Mouse (Mus musculus): ENCODE results near the gene Prkaa2. TPM values are rescaled to one million over a fixed set of nuclear protein-coding genes. Genes with fewer than 3 reads are reported as not detected.
A peak's percentile ranks its signal among the peaks of the same experiment; 100 is the strongest.

Gene Prkaa2
- polyA plus RNA-seq, 1 experiment: 5.2 TPM

DNA sequence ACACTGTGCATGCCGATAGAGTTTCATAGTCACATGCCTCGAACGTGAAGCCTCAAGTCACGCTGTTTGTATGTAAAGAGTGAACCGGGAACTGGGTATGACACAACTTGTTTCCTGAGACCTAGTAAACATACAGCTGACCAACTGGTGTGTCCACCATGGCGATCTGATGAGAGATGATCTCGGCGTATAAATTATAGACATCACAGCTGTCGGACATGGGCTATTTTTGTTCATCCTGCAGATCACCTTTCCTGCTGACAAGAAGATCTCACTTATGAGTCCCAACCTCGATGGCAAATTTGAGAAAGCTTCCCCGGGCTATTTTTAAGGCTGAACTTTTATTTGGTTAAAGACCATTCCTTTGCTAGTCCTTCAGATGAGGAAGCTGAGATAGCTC is 2.1 kb upstream of the Prkaa2 start:
- 75% methylated on average over 11 of the region's 11 CpGs for WGBS
- no peak overlapping the region for H3K4me3 ChIP-seq (replicated peaks; ENCODE audit: extremely low read depth, low read depth, low read length)
- TF ChIP-seq CTCF (IDR thresholded peaks at IDR 0.05; ENCODE audit: insufficient read depth, low read length) (no peak), POLR2A (IDR thresholded peaks at IDR 0.05; ENCODE audit: borderline replicate concordance, extremely low read depth, low read depth, low read length) (no peak)
- no peak for DNase-seq
- peaks cover 4% of the 10 kb centered on the region for H3K4me1 ChIP-seq (ENCODE audit: control insufficient read depth, insufficient read depth, low read length)

DNA sequence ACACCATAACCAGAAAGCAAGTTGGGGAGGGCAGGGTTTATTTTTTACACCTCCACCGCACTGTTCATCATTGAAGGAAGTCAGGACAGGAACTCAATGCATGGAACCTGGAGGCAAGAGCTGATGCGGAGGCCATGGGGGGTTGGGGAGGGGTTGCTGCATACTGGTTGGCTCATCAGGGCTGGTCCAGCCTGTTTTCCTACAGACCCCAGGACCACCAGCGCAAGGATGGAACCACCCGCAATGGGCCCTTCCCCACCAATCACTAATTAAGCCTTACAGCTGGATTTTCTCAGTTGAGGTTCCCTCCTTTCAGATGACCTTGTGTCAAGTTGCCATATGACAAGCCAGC is 970 bp upstream of the Prkaa2 start:
- TF ChIP-seq CTCF (IDR thresholded peaks at IDR 0.05; ENCODE audit: insufficient read depth, low read length): no peak
- TF ChIP-seq POLR2A (IDR thresholded peaks at IDR 0.05; ENCODE audit: borderline replicate concordance, extremely low read depth, low read depth, low read length): no peak
- Histone ChIP-seq H3K4me3 (replicated peaks; ENCODE audit: extremely low read depth, low read depth, low read length) (no peak overlapping the region), H3K4me1 (ENCODE audit: control insufficient read depth, insufficient read depth, low read length) (peaks cover 4% of the 10 kb centered on the region)
- DNase-seq: no peak
- 77% methylated on average over 4 of the region's 4 CpGs for WGBS

DNA sequence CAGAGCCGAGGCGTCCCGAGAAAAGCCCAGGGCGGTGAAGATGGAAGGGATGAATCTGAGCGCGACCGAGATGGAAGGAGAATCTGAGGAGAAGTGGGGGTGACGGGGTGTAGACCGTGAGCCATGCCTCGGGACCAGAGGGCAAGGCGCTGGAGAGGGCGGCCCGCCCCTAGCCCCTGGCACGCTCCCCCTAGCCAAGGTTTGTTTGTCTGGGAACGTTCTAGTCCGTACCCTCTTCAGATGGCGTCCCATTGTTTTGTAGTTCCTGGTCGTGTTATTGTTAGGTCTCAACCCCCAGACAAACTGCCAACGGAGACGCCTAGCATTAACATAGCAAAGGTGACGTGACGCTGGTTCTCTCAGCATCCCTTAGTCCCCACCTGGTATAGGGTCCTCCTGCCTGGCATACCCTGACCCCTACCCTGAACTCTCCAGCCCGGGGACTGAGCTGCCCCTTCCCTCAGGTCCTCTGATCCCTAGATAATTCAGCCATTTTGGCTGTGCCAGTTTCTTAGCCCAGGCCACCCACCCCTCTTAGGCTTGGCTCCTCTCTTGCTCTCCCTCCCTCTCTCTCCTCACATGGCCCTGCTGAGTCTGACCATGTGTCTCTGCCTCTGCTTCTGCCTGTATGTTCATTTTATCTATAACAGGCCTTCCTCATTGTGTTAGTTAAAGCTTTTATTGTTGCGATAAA is 447 bp upstream of the Prkaa2 start:
- TF ChIP-seq CTCF (IDR thresholded peaks at IDR 0.05; ENCODE audit: insufficient read depth, low read length) (no peak), POLR2A (IDR thresholded peaks at IDR 0.05; ENCODE audit: borderline replicate concordance, extremely low read depth, low read depth, low read length) (no peak; the same call in 1 of the 2 replicates)
- Histone ChIP-seq H3K4me1 (ENCODE audit: control insufficient read depth, insufficient read depth, low read length) (peaks cover 4% of the 10 kb centered on the region), H3K4me3 (replicated peaks; ENCODE audit: extremely low read depth, low read depth, low read length) (peak overlapping the region; percentile 67)
- WGBS: 4% methylated on average over 24 of the region's 24 CpGs
- no peak for DNase-seq

DNA sequence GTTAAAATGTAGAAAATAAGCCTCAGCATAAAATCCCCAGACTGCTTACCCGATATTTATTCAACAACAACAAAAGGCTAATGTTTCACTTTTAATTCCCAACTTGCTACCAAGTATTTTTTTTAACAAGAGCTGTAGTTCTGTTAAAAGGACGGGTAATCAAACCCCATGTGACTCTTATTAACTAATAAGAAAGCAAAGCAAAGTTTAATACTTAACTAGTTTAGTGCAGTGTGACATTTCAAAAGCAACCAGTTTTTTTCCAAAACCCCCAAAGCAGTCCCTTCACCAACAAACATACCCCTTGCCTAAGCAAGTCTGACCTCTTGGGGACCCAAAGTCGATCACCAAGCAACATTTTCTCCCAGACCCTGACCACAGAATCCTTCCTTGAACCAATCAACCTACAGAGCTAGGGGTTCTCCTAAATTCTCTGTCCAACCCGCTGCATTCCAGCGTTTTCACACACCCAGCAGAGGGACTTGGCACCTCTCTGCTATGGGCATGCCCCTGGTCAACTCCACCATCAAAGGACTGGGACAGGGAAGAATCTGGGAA is 970 bp downstream of the Prkaa2 start:
- peaks cover 4% of the 10 kb centered on the region for H3K4me1 ChIP-seq (ENCODE audit: control insufficient read depth, insufficient read depth, low read length)
- TF ChIP-seq CTCF (IDR thresholded peaks at IDR 0.05; ENCODE audit: insufficient read depth, low read length) (no peak), POLR2A (IDR thresholded peaks at IDR 0.05; ENCODE audit: borderline replicate concordance, extremely low read depth, low read depth, low read length) (no peak)
- 18% methylated on average over 5 of the region's 5 CpGs for WGBS
- peak overlapping the region; percentile 82 for H3K4me3 ChIP-seq (replicated peaks; ENCODE audit: extremely low read depth, low read depth, low read length)
- DNase-seq: no peak

DNA sequence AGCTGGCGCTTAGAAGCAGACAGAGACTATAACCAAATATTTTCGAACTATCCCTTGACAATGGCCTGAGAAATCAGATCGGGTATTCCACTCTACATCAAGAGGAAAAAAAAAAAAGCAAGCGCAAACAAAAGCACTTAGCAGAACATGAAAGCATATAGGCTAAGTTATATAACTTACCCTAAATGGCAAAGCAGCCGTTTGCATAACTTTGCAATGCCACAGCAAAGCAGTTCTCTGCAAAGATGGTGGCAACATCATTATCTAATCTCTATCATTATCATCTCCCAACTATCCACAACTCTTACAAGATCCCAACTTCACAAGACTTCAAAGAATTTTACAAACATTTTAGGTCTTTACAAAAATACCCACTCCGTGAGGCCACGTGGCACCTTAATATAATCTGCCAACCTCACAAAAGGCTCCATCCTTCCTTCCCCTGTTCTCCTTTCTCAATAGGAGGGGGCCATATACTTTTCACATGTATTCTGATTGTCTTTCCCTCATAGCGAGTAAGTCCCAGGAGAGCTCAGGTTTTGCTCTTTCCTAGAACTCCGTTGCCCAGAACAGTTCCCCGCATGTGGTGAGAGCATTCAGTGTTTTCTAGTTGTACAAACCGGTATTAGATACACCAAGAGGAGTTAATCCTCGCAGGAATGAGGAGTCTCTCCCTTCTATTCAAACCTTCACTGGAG is 1.6 kb downstream of the Prkaa2 start:
- DNase-seq: no peak
- 56% methylated on average over 12 of the region's 12 CpGs for WGBS
- H3K4me3 ChIP-seq (replicated peaks; ENCODE audit: extremely low read depth, low read depth, low read length): peak overlapping the region; percentile 39

DNA sequence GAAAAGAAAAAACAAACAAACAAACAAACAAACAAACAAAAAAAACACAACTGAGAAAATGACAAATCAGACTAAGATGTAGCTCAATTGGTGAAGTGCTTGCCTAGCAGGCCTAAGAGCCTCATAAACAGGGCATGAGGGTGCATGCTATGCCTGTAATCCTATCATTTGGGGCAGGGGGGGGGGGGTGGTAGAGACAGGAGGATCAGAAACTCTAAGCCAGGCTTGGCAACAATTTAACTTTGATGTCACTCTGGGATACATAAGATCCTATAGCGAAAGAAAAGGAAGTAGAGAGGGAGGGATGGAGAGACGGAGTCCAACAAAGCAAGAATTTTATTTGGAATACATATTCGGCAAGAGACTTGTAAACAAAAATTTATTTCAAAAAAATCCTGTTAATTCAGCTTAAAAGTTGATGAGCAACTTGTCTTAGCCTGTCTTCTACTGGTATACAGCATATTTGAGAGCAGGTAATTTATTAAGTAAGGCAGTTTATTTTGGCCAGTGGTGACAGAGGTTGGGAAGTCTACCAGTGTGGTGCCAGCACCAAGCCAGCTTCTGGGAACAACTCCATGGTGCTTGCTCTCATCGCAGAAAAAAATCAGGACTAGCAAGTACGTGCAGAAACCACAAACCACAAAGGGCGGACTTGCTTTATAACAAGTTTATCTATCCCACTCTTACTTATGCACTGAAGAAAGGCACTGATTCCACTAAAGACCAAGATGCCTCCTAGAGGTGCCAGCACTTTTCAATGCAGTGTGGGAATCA is 5.4 kb downstream of the Prkaa2 start:
- TF ChIP-seq POLR2A (IDR thresholded peaks at IDR 0.05; ENCODE audit: borderline replicate concordance, extremely low read depth, low read depth, low read length) (no peak), CTCF (IDR thresholded peaks at IDR 0.05; ENCODE audit: insufficient read depth, low read length) (no peak)
- 75% methylated on average over 6 of the region's 6 CpGs for WGBS
- Histone ChIP-seq H3K4me1 (ENCODE audit: control insufficient read depth, insufficient read depth, low read length) (peaks cover 6% of the 10 kb centered on the region), H3K4me3 (replicated peaks; ENCODE audit: extremely low read depth, low read depth, low read length) (no peak overlapping the region)
- DNase-seq: no peak

More for the DNA sequence above, 1.6 kb downstream of the Prkaa2 start:
- H3K4me1 ChIP-seq (ENCODE audit: control insufficient read depth, insufficient read depth, low read length): peaks cover 4% of the 10 kb centered on the region
- TF ChIP-seq POLR2A (IDR thresholded peaks at IDR 0.05; ENCODE audit: borderline replicate concordance, extremely low read depth, low read depth, low read length) (no peak), CTCF (IDR thresholded peaks at IDR 0.05; ENCODE audit: insufficient read depth, low read length) (no peak)

DNA sequence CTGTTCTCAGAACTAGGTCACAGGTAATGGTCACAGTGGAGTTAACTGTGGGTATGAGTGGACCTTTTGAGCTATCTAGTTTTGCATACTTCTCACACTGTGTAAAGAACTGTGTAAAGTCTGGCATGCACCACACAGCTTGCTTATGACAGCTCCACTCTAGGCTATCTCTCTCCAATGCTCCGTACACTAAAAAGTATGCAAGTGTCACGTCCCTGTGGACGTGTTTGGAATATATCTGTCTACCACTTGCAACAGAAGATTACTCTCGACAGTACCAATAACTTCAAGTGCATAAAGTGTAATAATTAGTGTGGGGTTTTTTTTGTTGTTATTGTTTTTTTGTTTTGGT is 8.4 kb downstream of the Prkaa2 start:
- WGBS: 57% methylated on average over 4 of the region's 4 CpGs
- no peak for TF ChIP-seq CTCF (IDR thresholded peaks at IDR 0.05; ENCODE audit: insufficient read depth, low read length)
- TF ChIP-seq POLR2A (IDR thresholded peaks at IDR 0.05; ENCODE audit: borderline replicate concordance, extremely low read depth, low read depth, low read length): no peak

DNA sequence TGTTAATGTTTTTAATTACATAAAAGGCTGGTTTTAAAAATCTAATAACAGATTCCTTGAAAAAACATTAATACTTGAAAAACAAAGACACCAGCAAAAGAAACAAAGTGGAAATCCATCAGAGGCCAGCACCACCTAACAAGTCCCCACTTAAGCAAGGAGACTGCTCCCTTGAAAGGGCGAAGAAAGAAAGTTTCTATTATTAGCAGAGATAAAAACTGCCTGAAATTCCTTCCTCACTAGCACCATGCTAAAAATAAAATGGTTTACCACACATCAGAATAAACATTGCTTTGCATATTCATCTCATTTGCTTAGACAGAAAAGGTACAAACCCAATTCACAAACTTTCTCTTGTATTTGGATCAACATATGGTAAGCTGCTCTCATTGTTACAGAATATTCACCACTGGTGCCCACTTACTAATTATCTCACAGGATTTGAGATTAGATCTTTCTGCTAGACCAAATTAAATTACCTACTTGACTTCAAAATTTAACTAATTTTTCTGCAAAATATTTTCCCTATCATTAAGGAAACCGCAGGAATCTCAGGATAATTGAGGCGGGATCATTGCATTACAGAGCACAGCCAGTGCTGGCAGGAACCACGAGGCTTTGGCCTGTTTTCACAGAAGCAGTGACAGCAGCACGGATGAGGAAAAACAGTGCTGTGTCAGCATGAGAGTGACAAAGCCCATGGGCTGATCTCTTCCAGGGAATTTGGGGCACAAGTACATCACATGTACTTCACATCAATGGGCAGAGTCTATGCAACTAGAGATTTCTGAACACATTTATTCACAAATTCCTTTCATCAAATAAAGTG is 9.0 kb downstream of the Prkaa2 start:
- Histone ChIP-seq H3K4me1 (ENCODE audit: control insufficient read depth, insufficient read depth, low read length) (peaks cover 6% of the 10 kb centered on the region; the same call in 1 of the 2 replicates), H3K4me3 (replicated peaks; ENCODE audit: extremely low read depth, low read depth, low read length) (no peak overlapping the region)
- WGBS: 24% methylated on average over 5 of the region's 5 CpGs
- no peak for TF ChIP-seq POLR2A (IDR thresholded peaks at IDR 0.05; ENCODE audit: borderline replicate concordance, extremely low read depth, low read depth, low read length)
- no peak for TF ChIP-seq CTCF (IDR thresholded peaks at IDR 0.05; ENCODE audit: insufficient read depth, low read length)
- DNase-seq: no peak

More for the DNA sequence above, 8.4 kb downstream of the Prkaa2 start:
- H3K4me1 ChIP-seq (ENCODE audit: control insufficient read depth, insufficient read depth, low read length): peaks cover 6% of the 10 kb centered on the region; the same call in 1 of the 2 replicates
- no peak overlapping the region for H3K4me3 ChIP-seq (replicated peaks; ENCODE audit: extremely low read depth, low read depth, low read length)
- DNase-seq: no peak
